Mouse (Mus musculus): ENCODE results near the gene Dnmt3l. TPM values are rescaled to one million over a fixed set of nuclear protein-coding genes. Genes with fewer than 3 reads are reported as not detected.

Dnmt3l gene
- polyA plus RNA-seq, 1 experiment from 2014 or later: not detected

DNA sequence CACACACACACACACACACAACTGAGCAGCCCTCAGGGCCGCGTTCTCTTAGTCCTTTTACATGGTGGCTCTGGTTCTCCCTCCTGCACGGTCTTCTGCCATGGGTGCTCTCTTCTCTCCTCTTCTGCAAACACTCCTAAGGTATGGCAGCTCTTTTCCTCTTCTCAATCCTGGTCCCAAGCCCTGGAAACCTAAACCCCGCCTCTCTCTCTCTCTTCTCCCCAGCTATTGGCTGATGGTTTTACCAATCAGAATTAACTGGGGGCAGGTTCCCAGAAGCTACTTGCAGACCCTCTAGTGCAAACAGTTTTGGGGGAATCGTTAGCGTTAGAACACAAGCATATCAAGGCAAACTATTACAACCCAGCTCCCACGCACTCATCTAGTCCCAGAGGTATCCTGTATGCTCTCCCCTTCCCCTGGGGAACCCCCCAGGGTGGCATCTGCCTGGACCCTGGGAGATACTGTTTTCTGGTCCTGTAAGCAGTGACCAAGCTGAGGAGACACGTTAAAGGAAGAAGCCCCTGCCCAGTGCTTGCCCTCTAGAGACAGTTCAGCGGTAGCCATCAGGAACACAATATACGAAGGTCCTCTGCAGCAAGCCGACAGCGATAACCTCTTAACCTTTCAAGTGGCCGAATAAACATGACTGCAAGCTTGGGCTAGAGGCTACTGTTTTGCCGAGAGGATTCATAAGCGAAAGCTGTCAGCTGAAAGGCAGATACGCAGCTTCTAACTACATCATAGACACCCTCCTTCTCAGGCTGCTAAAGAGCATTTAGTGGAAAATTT lies 59.4 kb downstream of the Dnmt3l start:
- Histone ChIP-seq H3K4me2 (peak overlapping the region; percentile 66), H3K27ac (0 out of 2 replicates have a peak overlapping the region, but pooled peaks have one; percentile 45), H3K4me1 (replicated peaks) (no peaks in the 10 kb centered on the region), H3K9ac (replicated peaks) (peak overlapping the region; percentile 40; the same call in 1 of the 2 replicates), H3K36me3 (no peaks in the 10 kb centered on the region), H3K4me3 (replicated peaks) (peak overlapping the region; percentile 29), H3K9me3 (no peaks in the 10 kb centered on the region), H3K27me3 (no peaks in the 10 kb centered on the region)
- no peak for ATAC-seq (ENCODE audit: insufficient number of reproducible peaks, insufficient read depth, low FRiP score, low TSS enrichment, low read depth)
- 25% methylated on average over 16 of the region's 16 CpGs for WGBS

DNA sequence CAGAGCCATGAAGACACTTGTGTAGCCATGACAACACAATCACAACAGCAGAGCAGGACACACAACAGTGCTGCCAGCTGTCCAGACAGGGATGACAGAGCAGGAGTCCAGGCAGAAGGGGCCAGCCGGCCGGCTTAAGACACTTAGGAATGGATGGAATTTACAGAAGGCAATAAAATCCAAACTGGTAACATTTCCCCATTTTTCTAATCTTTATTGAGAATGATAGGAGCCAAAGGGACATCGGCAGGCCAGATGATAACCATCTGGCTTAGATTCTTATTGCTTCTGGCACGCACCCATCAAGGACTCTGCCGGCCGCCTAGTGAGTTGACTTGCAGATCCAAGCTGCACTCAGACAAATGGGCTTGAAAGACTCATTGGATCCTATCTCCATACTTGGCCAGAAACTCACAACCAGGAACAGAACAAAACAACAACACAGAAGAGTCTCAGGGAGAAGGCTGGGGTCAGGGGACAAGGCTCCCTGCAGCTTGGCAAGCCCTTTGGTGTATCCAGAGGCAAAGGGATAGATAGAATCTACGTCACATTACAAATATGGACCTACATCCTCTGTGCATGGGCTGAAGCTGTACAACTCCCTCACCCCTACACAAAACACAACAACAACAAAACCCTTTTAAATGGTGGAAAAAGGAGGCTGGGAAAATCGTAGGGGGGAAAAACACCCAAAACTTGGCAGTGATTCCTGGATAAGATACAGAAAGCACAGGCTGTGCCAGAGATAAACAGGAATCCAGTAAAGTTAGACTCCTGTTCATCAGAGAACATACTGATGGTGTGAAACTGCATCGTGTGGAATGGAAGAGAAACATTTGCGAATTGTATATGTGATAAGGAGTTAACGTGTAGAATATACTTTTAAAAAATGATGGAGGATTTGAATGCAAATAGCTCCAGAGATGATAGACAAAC lies 63.1 kb downstream of the Dnmt3l start:
- 60% methylated on average over 11 of the region's 11 CpGs for WGBS
- no peaks in the 10 kb centered on the region for H3K27me3 ChIP-seq
- no peaks in the 10 kb centered on the region for H3K36me3 ChIP-seq
- no peak for ATAC-seq (ENCODE audit: insufficient number of reproducible peaks, insufficient read depth, low FRiP score, low TSS enrichment, low read depth)
- no peak overlapping the region for H3K4me2 ChIP-seq
- H3K9me3 ChIP-seq: peaks cover 5% of the 10 kb centered on the region; the same call in 1 of the 2 replicates
- no peaks in the 10 kb centered on the region for H3K4me1 ChIP-seq (replicated peaks)
- no peak overlapping the region for H3K4me3 ChIP-seq (replicated peaks)
- H3K9ac ChIP-seq (replicated peaks): no peak overlapping the region
- no peak overlapping the region for H3K27ac ChIP-seq

DNA sequence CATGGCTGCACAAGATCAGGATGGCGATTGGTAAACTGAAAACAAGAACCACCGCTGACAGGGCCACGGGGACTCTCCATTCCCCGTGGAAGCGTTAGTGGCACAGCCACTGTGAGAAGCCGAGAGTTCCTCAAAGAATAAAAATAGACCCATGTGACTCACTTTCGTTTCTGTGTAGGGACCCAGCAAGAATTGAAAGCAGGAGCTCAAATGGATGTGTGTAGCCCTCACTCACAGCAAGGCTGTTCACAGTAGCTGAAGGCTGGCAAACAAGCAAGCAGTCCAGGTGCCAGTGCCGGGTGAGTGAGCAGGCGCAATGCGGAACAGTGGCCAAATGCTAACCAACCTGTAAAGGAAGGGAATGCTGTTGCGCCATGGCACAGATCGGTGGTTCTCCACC lies 63.8 kb downstream of the Dnmt3l start:
- no peak overlapping the region for H3K9ac ChIP-seq (replicated peaks)
- no peak overlapping the region for H3K27ac ChIP-seq
- no peak for ATAC-seq (ENCODE audit: insufficient number of reproducible peaks, insufficient read depth, low FRiP score, low TSS enrichment, low read depth)
- no peaks in the 10 kb centered on the region for H3K36me3 ChIP-seq
- no peaks in the 10 kb centered on the region for H3K4me1 ChIP-seq (replicated peaks)
- no peak overlapping the region for H3K4me2 ChIP-seq
- H3K27me3 ChIP-seq: no peaks in the 10 kb centered on the region
- H3K4me3 ChIP-seq (replicated peaks): no peak overlapping the region
- H3K9me3 ChIP-seq: peaks cover 5% of the 10 kb centered on the region; the same call in 1 of the 2 replicates
- WGBS: 87% methylated on average over 12 of the region's 12 CpGs

Other genes with a start within 250 kb of the Dnmt3l start
- not detected in 2 replicates for gene Gm9639, start 246.9 kb upstream of the Dnmt3l start, polyA plus RNA-seq (2016; fragmentation: Nextera tagmentation; extraction: Ambion mirVana)
- gene Gm19668, start 242.8 kb upstream of the Dnmt3l start, polyA plus RNA-seq (2016; fragmentation: Nextera tagmentation; extraction: Ambion mirVana): not detected in 2 replicates
- not detected in 2 replicates for gene Gm9507, start 230.1 kb upstream of the Dnmt3l start, polyA plus RNA-seq (2016; fragmentation: Nextera tagmentation; extraction: Ambion mirVana)
- gene Gm2696, start 227.3 kb upstream of the Dnmt3l start, polyA plus RNA-seq (2016; fragmentation: Nextera tagmentation; extraction: Ambion mirVana): not detected in 2 replicates
- not detected in 2 replicates for gene Krtap10-4, start 214.9 kb upstream of the Dnmt3l start, polyA plus RNA-seq (2016; fragmentation: Nextera tagmentation; extraction: Ambion mirVana)
- not detected in 2 replicates for gene Krtap10-10, start 206.0 kb upstream of the Dnmt3l start, polyA plus RNA-seq (2016; fragmentation: Nextera tagmentation; extraction: Ambion mirVana)
- gene Gm36176, start 195.1 kb upstream of the Dnmt3l start, polyA plus RNA-seq (2016; fragmentation: Nextera tagmentation; extraction: Ambion mirVana): not detected in 2 replicates
- gene Gm10318, start 189.1 kb upstream of the Dnmt3l start, polyA plus RNA-seq (2016; fragmentation: Nextera tagmentation; extraction: Ambion mirVana): not detected in 2 replicates
- not detected in 2 replicates for gene Gm3285, start 180.0 kb upstream of the Dnmt3l start, polyA plus RNA-seq (2016; fragmentation: Nextera tagmentation; extraction: Ambion mirVana)
- 3.1 and 3.4 TPM in 2 replicates for gene Lrrc3, start 139.4 kb upstream of the Dnmt3l start, polyA plus RNA-seq (2016; fragmentation: Nextera tagmentation; extraction: Ambion mirVana)
- gene Trpm2, start 71.4 kb upstream of the Dnmt3l start, polyA plus RNA-seq (2016; fragmentation: Nextera tagmentation; extraction: Ambion mirVana): 0.29 and 0.53 TPM in 2 replicates
- 28.2 and 29.2 TPM in 2 replicates for gene 1810043G02Rik, start 63.4 kb upstream of the Dnmt3l start, polyA plus RNA-seq (2016; fragmentation: Nextera tagmentation; extraction: Ambion mirVana)
- 172 and 174 TPM in 2 replicates for gene Pfkl, start 31.9 kb upstream of the Dnmt3l start, polyA plus RNA-seq (2016; fragmentation: Nextera tagmentation; extraction: Ambion mirVana)
- 0.53 and 0.90 TPM in 2 replicates for gene Aire, start 1.7 kb downstream of the Dnmt3l start, polyA plus RNA-seq (2016; fragmentation: Nextera tagmentation; extraction: Ambion mirVana)
- 3.0 and 3.1 TPM in 2 replicates for gene Icosl, start 27.4 kb downstream of the Dnmt3l start, polyA plus RNA-seq (2016; fragmentation: Nextera tagmentation; extraction: Ambion mirVana)
- gene D10Jhu81e, start 127.8 kb downstream of the Dnmt3l start, polyA plus RNA-seq (2016; fragmentation: Nextera tagmentation; extraction: Ambion mirVana): 30.9 and 34.0 TPM in 2 replicates
- 27.1 and 28.6 TPM in 2 replicates for gene Pwp2, start 143.2 kb downstream of the Dnmt3l start, polyA plus RNA-seq (2016; fragmentation: Nextera tagmentation; extraction: Ambion mirVana)
- 17.0 and 18.8 TPM in 2 replicates for gene Trappc10, start 202.7 kb downstream of the Dnmt3l start, polyA plus RNA-seq (2016; fragmentation: Nextera tagmentation; extraction: Ambion mirVana)